Mouse (Mus musculus): ENCODE results near the gene Tma7. TPM values are rescaled to one million over a fixed set of nuclear protein-coding genes. Genes with fewer than 3 reads are reported as not detected.

Tma7 gene
- polyA plus RNA-seq, 1 experiment: 80.7 TPM

GRCm38 (mm10) chr9:109098366-109098765, 16.0 kb upstream of the Tma7 start:
- Histone ChIP-seq H3K27ac (ENCODE audit: insufficient read depth, low read depth, low read length) (peak overlapping the region; percentile 90), H3K36me3 (ENCODE audit: control insufficient read depth, insufficient read depth, low read length) (no peaks in the 10 kb centered on the region), H3K4me1 (ENCODE audit: control insufficient read depth, insufficient read depth, low read length) (peaks cover 18% of the 10 kb centered on the region), H3K4me3 (ENCODE audit: insufficient read depth, low read depth, low read length) (peak overlapping the region; percentile 16; the same call in 1 of the 2 replicates), H3K27me3 (replicated peaks; ENCODE audit: control insufficient read depth, insufficient read depth, low read length) (no peaks in the 10 kb centered on the region)
- WGBS: 73% methylated on average over 8 of the region's 8 CpGs
- no peak for DNase-seq
- TF ChIP-seq CTCF (conservative IDR thresholded peaks at IDR 0.05; ENCODE audit: insufficient read depth, insufficient read length, low read depth, low read length) (no peak), POLR2A (IDR thresholded peaks at IDR 0.05; ENCODE audit: low read depth, low read length) (no peak)

- Histone ChIP-seq H3K4me1 (ENCODE audit: control insufficient read depth, insufficient read depth, low read length) (peaks cover 23% of the 10 kb centered on the region), H3K4me3 (ENCODE audit: insufficient read depth, low read depth, low read length) (no peak overlapping the region), H3K36me3 (ENCODE audit: control insufficient read depth, insufficient read depth, low read length) (no peaks in the 10 kb centered on the region), H3K27me3 (replicated peaks; ENCODE audit: control insufficient read depth, insufficient read depth, low read length) (no peaks in the 10 kb centered on the region), H3K27ac (ENCODE audit: insufficient read depth, low read depth, low read length) (peak overlapping the region; percentile 90)
- peak; percentile 49 for DNase-seq
- WGBS: 40% methylated on average over 5 of the region's 5 CpGs
- no peak for TF ChIP-seq CTCF (conservative IDR thresholded peaks at IDR 0.05; ENCODE audit: insufficient read depth, insufficient read length, low read depth, low read length)
- TF ChIP-seq POLR2A (IDR thresholded peaks at IDR 0.05; ENCODE audit: low read depth, low read length): no peak
Measured at GRCm38 (mm10) chr9:109097831-109098230, 15.4 kb upstream of the Tma7 start.

GRCm38 (mm10) chr9:109097291-109097690, 14.9 kb upstream of the Tma7 start:
- DNase-seq: no peak
- Histone ChIP-seq H3K27me3 (replicated peaks; ENCODE audit: control insufficient read depth, insufficient read depth, low read length) (no peaks in the 10 kb centered on the region), H3K4me3 (ENCODE audit: insufficient read depth, low read depth, low read length) (0 out of 2 replicates have a peak overlapping the region, but pooled peaks have one; percentile 5), H3K4me1 (ENCODE audit: control insufficient read depth, insufficient read depth, low read length) (peaks cover 23% of the 10 kb centered on the region), H3K36me3 (ENCODE audit: control insufficient read depth, insufficient read depth, low read length) (no peaks in the 10 kb centered on the region), H3K27ac (ENCODE audit: insufficient read depth, low read depth, low read length) (peak overlapping the region; percentile 58)
- WGBS: 40% methylated on average over 6 of the region's 6 CpGs
- TF ChIP-seq POLR2A (IDR thresholded peaks at IDR 0.05; ENCODE audit: low read depth, low read length): no peak
- TF ChIP-seq CTCF (conservative IDR thresholded peaks at IDR 0.05; ENCODE audit: insufficient read depth, insufficient read length, low read depth, low read length): no peak

- Histone ChIP-seq H3K27me3 (replicated peaks; ENCODE audit: control insufficient read depth, insufficient read depth, low read length) (no peaks in the 10 kb centered on the region), H3K4me1 (ENCODE audit: control insufficient read depth, insufficient read depth, low read length) (peaks cover 23% of the 10 kb centered on the region), H3K27ac (ENCODE audit: insufficient read depth, low read depth, low read length) (peak overlapping the region; percentile 89), H3K36me3 (ENCODE audit: control insufficient read depth, insufficient read depth, low read length) (no peaks in the 10 kb centered on the region), H3K4me3 (ENCODE audit: insufficient read depth, low read depth, low read length) (peak overlapping the region; percentile 5; the same call in 1 of the 2 replicates)
- WGBS: 45% methylated on average over 6 of the region's 6 CpGs
- TF ChIP-seq POLR2A (IDR thresholded peaks at IDR 0.05; ENCODE audit: low read depth, low read length): no peak
- no peak for TF ChIP-seq CTCF (conservative IDR thresholded peaks at IDR 0.05; ENCODE audit: insufficient read depth, insufficient read length, low read depth, low read length)
- no peak for DNase-seq
Measured at GRCm38 (mm10) chr9:109096856-109097255, 14.5 kb upstream of the Tma7 start.

- no peak for TF ChIP-seq CTCF (conservative IDR thresholded peaks at IDR 0.05; ENCODE audit: insufficient read depth, insufficient read length, low read depth, low read length)
- no peak for TF ChIP-seq POLR2A (IDR thresholded peaks at IDR 0.05; ENCODE audit: low read depth, low read length)
- Histone ChIP-seq H3K4me1 (ENCODE audit: control insufficient read depth, insufficient read depth, low read length) (peaks cover 23% of the 10 kb centered on the region), H3K27ac (ENCODE audit: insufficient read depth, low read depth, low read length) (peak overlapping the region; percentile 89), H3K36me3 (ENCODE audit: control insufficient read depth, insufficient read depth, low read length) (no peaks in the 10 kb centered on the region), H3K4me3 (ENCODE audit: insufficient read depth, low read depth, low read length) (peak overlapping the region; percentile 83), H3K27me3 (replicated peaks; ENCODE audit: control insufficient read depth, insufficient read depth, low read length) (no peaks in the 10 kb centered on the region)
- WGBS: 48% methylated on average over 9 of the region's 9 CpGs
- DNase-seq: no peak
Measured at GRCm38 (mm10) chr9:109096251-109096661, 13.9 kb upstream of the Tma7 start.

- TF ChIP-seq CTCF (conservative IDR thresholded peaks at IDR 0.05; ENCODE audit: insufficient read depth, insufficient read length, low read depth, low read length) (no peak), POLR2A (IDR thresholded peaks at IDR 0.05; ENCODE audit: low read depth, low read length) (peak; percentile 25)
- Histone ChIP-seq H3K4me1 (ENCODE audit: control insufficient read depth, insufficient read depth, low read length) (peaks cover 23% of the 10 kb centered on the region), H3K36me3 (ENCODE audit: control insufficient read depth, insufficient read depth, low read length) (no peaks in the 10 kb centered on the region), H3K27ac (ENCODE audit: insufficient read depth, low read depth, low read length) (peak within 1 kb of the TSS; percentile 89), H3K4me3 (ENCODE audit: insufficient read depth, low read depth, low read length) (peak within 1 kb of the TSS; percentile 83), H3K27me3 (replicated peaks; ENCODE audit: control insufficient read depth, insufficient read depth, low read length) (no peaks in the 10 kb centered on the region)
- peak; percentile 74 for DNase-seq
- under 1% methylated on average over 102 of the region's 102 CpGs for WGBS
Measured at GRCm38 (mm10) chr9:109095137-109095982, 13.0 kb upstream of the Tma7 start, which contains the start of gene Plxnb1. Plxnb1 (plus strand) TSS chr9:109095389.

GRCm38 (mm10) chr9:109094553-109095136, 12.3 kb upstream of the Tma7 start:
- Histone ChIP-seq H3K4me3 (ENCODE audit: insufficient read depth, low read depth, low read length) (peak overlapping the region; percentile 83), H3K36me3 (ENCODE audit: control insufficient read depth, insufficient read depth, low read length) (no peaks in the 10 kb centered on the region), H3K4me1 (ENCODE audit: control insufficient read depth, insufficient read depth, low read length) (peaks cover 23% of the 10 kb centered on the region), H3K27ac (ENCODE audit: insufficient read depth, low read depth, low read length) (peak overlapping the region; percentile 83), H3K27me3 (replicated peaks; ENCODE audit: control insufficient read depth, insufficient read depth, low read length) (no peaks in the 10 kb centered on the region)
- TF ChIP-seq CTCF (conservative IDR thresholded peaks at IDR 0.05; ENCODE audit: insufficient read depth, insufficient read length, low read depth, low read length) (no peak), POLR2A (IDR thresholded peaks at IDR 0.05; ENCODE audit: low read depth, low read length) (no peak)
- peak; percentile 57 for DNase-seq
- 5% methylated on average over 21 of the region's 21 CpGs for WGBS
